Mouse (Mus musculus): ENCODE measurements around the gene Det1. TPM values are rescaled to one million over a fixed set of nuclear protein-coding genes. Genes with fewer than 3 reads are reported as not detected.

Det1 gene
- polyA plus RNA-seq, 2 experiments = 6.3 to 6.9 TPM

- WGBS (ENCODE audit: insufficient replicate concordance) = 75% methylated on average over 4 of the region's 4 CpGs
- Histone ChIP-seq H3K27ac (no peak overlapping the region), H3K9ac (replicated peaks) (no peak overlapping the region), H3K4me2 (ENCODE audit: low read depth) (no peak overlapping the region), H3K4me1 (replicated peaks; ENCODE audit: control insufficient read depth in 2 of 2, insufficient read depth in 2 of 2, low read length in 1 of 2) (no peaks in the 10 kb centered on the region), H3K36me3 (replicated peaks; ENCODE audit: control insufficient read depth, insufficient read depth, low read depth) (peaks cover 12% of the 10 kb centered on the region), H3K4me3 (ENCODE audit: insufficient read depth in 1 of 2, low read depth in 2 of 2, low read length in 2 of 2) (no peak overlapping the region), H3K27me3 (ENCODE audit: control insufficient read depth, insufficient read depth, low read length) (no peaks in the 10 kb centered on the region), H3K9me3 (ENCODE audit: control insufficient read depth, low read length) (no peaks in the 10 kb centered on the region)
- TF ChIP-seq CTCF (IDR thresholded peaks at IDR 0.05; ENCODE audit: low read depth) (no peak), EP300 (IDR thresholded peaks at IDR 0.05; ENCODE audit: low read depth) (no peak)
- ATAC-seq (ENCODE audit: insufficient read depth) = no peak
- no peak for DNase-seq (ENCODE audit: low read depth in 3 of 3, low spot score in 3 of 3)
These were observed 11.4 kb downstream of the Det1 start for GRCm38 (mm10) chr7:78835656-78836055.

DNA sequence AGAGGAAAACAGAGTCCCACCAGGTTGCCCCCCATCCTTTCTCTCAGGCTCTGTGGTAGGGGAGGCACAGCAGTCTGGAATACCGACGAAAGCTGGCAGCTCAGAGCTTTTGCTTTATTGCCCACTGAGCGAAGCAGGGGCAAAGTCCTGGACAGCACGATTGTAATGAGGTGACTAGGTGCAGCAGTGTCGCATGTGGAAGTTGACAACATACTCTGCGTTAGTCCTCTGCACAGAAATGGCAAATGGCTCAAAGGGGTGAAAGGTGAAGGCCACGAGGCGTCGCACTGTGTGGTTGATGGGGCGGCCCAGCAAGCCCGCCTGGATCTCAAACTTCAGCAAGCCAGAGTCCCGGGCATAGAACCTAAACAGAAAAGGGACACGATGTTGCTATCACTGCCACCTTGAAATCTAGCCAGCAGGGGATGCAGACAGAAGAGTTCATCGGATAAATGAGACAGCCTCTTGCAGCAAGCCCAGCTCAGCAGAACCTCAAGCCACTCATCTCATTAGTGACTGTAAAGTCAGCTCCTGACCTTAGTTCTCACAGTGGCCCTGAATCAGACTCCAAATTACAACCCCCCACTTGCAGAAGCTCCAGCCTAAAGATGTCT lies 19.2 kb downstream of the Det1 start:
- WGBS (ENCODE audit: insufficient replicate concordance) = 77% methylated on average over 14 of the region's 14 CpGs
- Histone ChIP-seq H3K4me2 (ENCODE audit: low read depth) (no peak overlapping the region), H3K9ac (replicated peaks) (no peak overlapping the region), H3K4me1 (replicated peaks; ENCODE audit: control insufficient read depth in 2 of 2, insufficient read depth in 2 of 2, low read length in 1 of 2) (no peaks in the 10 kb centered on the region; a peak in 1 of 4 replicates), H3K9me3 (ENCODE audit: control insufficient read depth, low read length) (no peaks in the 10 kb centered on the region), H3K36me3 (replicated peaks; ENCODE audit: control insufficient read depth, insufficient read depth, low read depth) (peaks cover 2% of the 10 kb centered on the region), H3K27ac (no peak overlapping the region), H3K27me3 (ENCODE audit: control insufficient read depth, insufficient read depth, low read length) (no peaks in the 10 kb centered on the region), H3K4me3 (ENCODE audit: insufficient read depth in 1 of 2, low read depth in 2 of 2, low read length in 2 of 2) (no peak overlapping the region)
- no peak for DNase-seq (ENCODE audit: low read depth in 3 of 3, low spot score in 3 of 3)
- no peak for ATAC-seq (ENCODE audit: insufficient read depth)
- TF ChIP-seq EP300 (IDR thresholded peaks at IDR 0.05; ENCODE audit: low read depth) (no peak), CTCF (IDR thresholded peaks at IDR 0.05; ENCODE audit: low read depth) (no peak)

GRCm38 (mm10) chr7:78826682-78827385 lies 20.2 kb downstream of the Det1 start:
- H3K9me3 ChIP-seq (ENCODE audit: control insufficient read depth, low read length) = no peaks in the 10 kb centered on the region
- DNase-seq (ENCODE audit: low read depth in 3 of 3, low spot score in 3 of 3) (no peak), ATAC-seq (ENCODE audit: insufficient read depth) (no peak)
- no peaks in the 10 kb centered on the region for H3K27me3 ChIP-seq (ENCODE audit: control insufficient read depth, insufficient read depth, low read length)
- no peak overlapping the region for H3K4me3 ChIP-seq (ENCODE audit: insufficient read depth in 1 of 2, low read depth in 2 of 2, low read length in 2 of 2)
- TF ChIP-seq CTCF (IDR thresholded peaks at IDR 0.05; ENCODE audit: low read depth) (peak; percentile 37; the same call in 1 of the 2 replicates), EP300 (IDR thresholded peaks at IDR 0.05; ENCODE audit: low read depth) (no peak)
- H3K4me2 ChIP-seq (ENCODE audit: low read depth) = no peak overlapping the region
- WGBS (ENCODE audit: insufficient replicate concordance) = 74% methylated on average over 9 of the region's 9 CpGs
- no peaks in the 10 kb centered on the region; a peak in 1 of 4 replicates for H3K4me1 ChIP-seq (replicated peaks; ENCODE audit: control insufficient read depth in 2 of 2, insufficient read depth in 2 of 2, low read length in 1 of 2)
- H3K27ac ChIP-seq = no peak overlapping the region
- peaks cover 2% of the 10 kb centered on the region for H3K36me3 ChIP-seq (replicated peaks; ENCODE audit: control insufficient read depth, insufficient read depth, low read depth)
- no peak overlapping the region for H3K9ac ChIP-seq (replicated peaks)

DNA sequence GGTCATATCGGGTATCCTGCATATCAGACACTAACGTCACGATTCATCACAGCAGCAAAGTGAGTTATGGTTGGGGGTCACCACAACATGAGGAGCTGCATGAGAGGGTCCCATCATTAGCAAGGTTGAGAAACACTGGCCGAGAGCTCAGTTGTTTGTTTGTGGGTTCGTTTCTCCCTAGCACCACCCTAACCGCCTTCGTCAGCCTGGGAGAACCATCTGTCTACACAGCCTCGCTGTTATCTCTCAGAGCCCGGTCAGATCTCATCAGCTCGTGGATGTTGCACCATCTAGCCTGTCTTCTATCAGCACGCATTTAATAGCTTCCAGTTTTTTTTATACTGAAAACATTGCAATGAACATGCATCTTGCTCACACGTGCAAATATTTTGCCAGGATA lies 28.7 kb downstream of the Det1 start:
- whole genome bisulfite sequencing (ENCODE audit: insufficient replicate concordance) = 45% methylated on average over 12 of the region's 12 CpGs
- no peak for TF ChIP-seq EP300 (IDR thresholded peaks at IDR 0.05; ENCODE audit: low read depth)
- no peak for TF ChIP-seq CTCF (IDR thresholded peaks at IDR 0.05; ENCODE audit: low read depth)
- DNase-seq (ENCODE audit: low read depth in 3 of 3, low spot score in 3 of 3) = no peak
- no peak for ATAC-seq (ENCODE audit: insufficient read depth)
- no peaks in the 10 kb centered on the region for H3K36me3 ChIP-seq (replicated peaks; ENCODE audit: control insufficient read depth, insufficient read depth, low read depth)
- H3K27me3 ChIP-seq (ENCODE audit: control insufficient read depth, insufficient read depth, low read length) = no peaks in the 10 kb centered on the region
- H3K4me3 ChIP-seq (ENCODE audit: insufficient read depth in 1 of 2, low read depth in 2 of 2, low read length in 2 of 2) = no peak overlapping the region
- no peak overlapping the region for H3K27ac ChIP-seq
- H3K9ac ChIP-seq (replicated peaks) = no peak overlapping the region
- H3K4me1 ChIP-seq (replicated peaks; ENCODE audit: control insufficient read depth in 2 of 2, insufficient read depth in 2 of 2, low read length in 1 of 2) = peaks cover 0 to 4% of the 10 kb centered on the region in 2 experiments; a peak in 1 of 4 replicates
- no peak overlapping the region for H3K4me2 ChIP-seq (ENCODE audit: low read depth)
- no peaks in the 10 kb centered on the region for H3K9me3 ChIP-seq (ENCODE audit: control insufficient read depth, low read length)

DNA sequence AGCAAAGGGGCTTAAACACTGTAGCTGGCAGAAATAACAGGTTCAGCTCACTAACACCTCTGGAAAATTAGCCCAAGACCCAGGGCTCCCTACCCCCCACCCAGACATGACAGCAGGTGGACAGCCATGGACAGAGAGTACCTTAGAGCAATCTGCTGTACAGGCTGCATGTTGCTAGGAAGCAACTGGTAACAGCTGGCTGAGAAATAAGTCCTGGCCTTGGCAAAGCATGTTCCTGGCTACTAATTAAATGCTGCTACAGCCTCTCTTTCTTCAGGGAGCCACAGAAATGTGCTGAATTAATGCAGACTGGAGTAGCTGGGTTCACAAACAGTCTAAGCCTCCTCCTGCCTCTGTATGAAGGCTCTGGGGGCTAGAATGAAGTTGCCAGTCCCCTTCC lies 32.3 kb downstream of the Det1 start:
- H3K27me3 ChIP-seq (ENCODE audit: control insufficient read depth, insufficient read depth, low read length) = no peaks in the 10 kb centered on the region
- no peak overlapping the region for H3K4me3 ChIP-seq (ENCODE audit: insufficient read depth in 1 of 2, low read depth in 2 of 2, low read length in 2 of 2)
- DNase-seq (ENCODE audit: low read depth in 3 of 3, low spot score in 3 of 3) = no peak
- no peak overlapping the region for H3K27ac ChIP-seq
- H3K4me2 ChIP-seq (ENCODE audit: low read depth) = no peak overlapping the region
- H3K36me3 ChIP-seq (replicated peaks; ENCODE audit: control insufficient read depth, insufficient read depth, low read depth) = no peaks in the 10 kb centered on the region
- H3K9ac ChIP-seq (replicated peaks) = no peak overlapping the region
- H3K9me3 ChIP-seq (ENCODE audit: control insufficient read depth, low read length) = no peaks in the 10 kb centered on the region
- TF ChIP-seq CTCF (IDR thresholded peaks at IDR 0.05; ENCODE audit: low read depth) = no peak
- no peak for TF ChIP-seq EP300 (IDR thresholded peaks at IDR 0.05; ENCODE audit: low read depth)
- H3K4me1 ChIP-seq (replicated peaks; ENCODE audit: control insufficient read depth in 2 of 2, insufficient read depth in 2 of 2, low read length in 1 of 2) = peaks cover 0 to 4% of the 10 kb centered on the region in 2 experiments; a peak in 1 of 4 replicates
- ATAC-seq (ENCODE audit: insufficient read depth) = no peak
